Mouse (Mus musculus) G1E (cell line): ENCODE measurements at regions not wholly inside any gene's neighbourhood (a gene's known extent, or its start where the extent isn't known, plus 50 kb on each side); places are given as distances from the start of the nearest gene placed in this dataset.
"Not testable (repeated sequence)": the region's sequence is repeated elsewhere in the genome, so short reads cannot be mapped to it uniquely, and the experiment has no call there.

Experiments
- ATAC-seq: 2 replicates; pipeline ENCODE4 v1.8.0; 2016; ENCODE audit warnings: mild to moderate bottlenecking; ENCODE audit not compliant: insufficient number of reproducible peaks, poor library complexity, low FRiP score, severe bottlenecking; ENCODE audit errors: extremely low read depth
- DNase-seq: peaks from one replicate; pipeline ENCODE4 v3.0.0; 2012; ENCODE audit warnings: low spot score
- H3K27me3 ChIP-seq: 2 replicates; pipeline ENCODE4 v1.6.1; 2012; ENCODE audit warnings: mild to moderate bottlenecking, low read length, inconsistent platforms; ENCODE audit not compliant: insufficient read depth
- H3K36me3 ChIP-seq: replicated peaks from 2 replicates; pipeline ENCODE3; 2012; ENCODE audit warnings: mild to moderate bottlenecking, inconsistent platforms
- H3K4me1 ChIP-seq: 2 replicates; pipeline ENCODE4 v1.6.1; 2012; ENCODE audit warnings: low read depth, low read length, inconsistent platforms, mixed read lengths; ENCODE audit not compliant: insufficient read depth
- H3K4me3 ChIP-seq: 2 replicates; pipeline ENCODE4 v1.5.1; 2012; ENCODE audit warnings: low read depth, mild to moderate bottlenecking, inconsistent platforms, low read length, moderate library complexity, mixed read lengths
- H3K9me3 ChIP-seq: replicated peaks from 2 replicates; pipeline ENCODE4 v1.6.1; 2012; ENCODE audit warnings: inconsistent platforms
- CTCF ChIP-seq: IDR thresholded peaks from 2 replicates; pipeline ENCODE4 v1.5.1; 2012; ENCODE audit warnings: low read depth, low read length, inconsistent platforms, mixed read lengths
- GATA1 ChIP-seq: IDR thresholded peaks from 2 replicates; pipeline ENCODE4 v1.6.1; 2012; ENCODE audit warnings: borderline replicate concordance, low read length, inconsistent platforms, mixed read lengths
- GATA2 ChIP-seq: IDR thresholded peaks from 2 replicates; pipeline ENCODE4 v1.6.1; 2012; ENCODE audit warnings: low read depth, low read length, inconsistent platforms, borderline replicate concordance
- POLR2AphosphoS5 ChIP-seq: IDR thresholded peaks from 2 replicates; pipeline ENCODE4 v1.6.1; 2012; ENCODE audit warnings: low read depth, low read length, inconsistent platforms; ENCODE audit not compliant: insufficient replicate concordance
- TAL1 ChIP-seq: conservative IDR thresholded peaks from 2 replicates; pipeline ENCODE4 v1.6.1; 2012; ENCODE audit warnings: low read depth, low read length, inconsistent platforms, mixed read lengths

DNA sequence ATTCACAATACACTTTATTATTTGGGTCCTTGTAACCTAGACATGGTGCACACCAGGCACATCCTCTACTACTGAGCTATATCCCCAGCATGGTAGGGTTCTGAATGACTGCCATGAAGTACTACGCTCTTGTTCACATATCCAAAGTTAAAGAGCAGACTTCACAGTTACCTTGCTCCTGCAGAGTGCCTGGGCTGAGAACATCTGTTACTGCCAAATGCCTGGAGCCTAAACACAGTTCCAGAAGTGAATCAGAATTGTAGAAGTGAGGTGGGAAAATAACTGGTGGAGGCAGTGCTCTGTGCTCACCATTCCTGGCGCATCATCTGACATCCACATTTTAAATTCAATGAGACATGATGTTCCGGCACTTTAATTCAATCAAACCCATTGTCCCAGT, 180.2 kb upstream of the Ift57 start:
- no peaks in the 10 kb centered on the region for H3K36me3 ChIP-seq

DNA sequence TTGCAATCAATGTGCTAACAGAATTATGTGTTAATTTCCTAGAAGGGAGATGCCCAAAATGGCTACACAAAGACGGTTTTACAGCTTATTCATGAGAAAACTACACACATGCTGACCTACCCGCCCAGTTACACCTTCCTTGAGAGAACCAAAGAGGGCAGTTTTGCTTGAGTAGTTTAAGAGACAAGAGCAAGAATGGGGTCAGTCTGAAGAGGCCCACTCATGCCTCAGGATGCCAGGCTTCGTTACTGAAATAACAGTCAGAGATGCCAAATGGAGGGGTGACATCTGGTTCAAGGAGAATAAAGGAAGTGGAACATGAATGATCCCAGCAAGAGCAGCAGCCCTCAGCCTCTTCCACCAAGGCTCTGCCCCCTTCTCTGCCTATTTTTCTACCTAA, 178.6 kb upstream of the Ift57 start:
- no peak for TF ChIP-seq GATA2
- no peak for TF ChIP-seq CTCF
- TF ChIP-seq TAL1: no peak
- TF ChIP-seq GATA1: no peak
- TF ChIP-seq POLR2AphosphoS5: no peak
- ATAC-seq: no peak
- DNase-seq: no peak

More for the DNA sequence above, 180.2 kb upstream of the Ift57 start:
- no peaks in the 10 kb centered on the region for H3K4me1 ChIP-seq
- TF ChIP-seq GATA1: no peak
- TF ChIP-seq POLR2AphosphoS5: no peak
- no peak for TF ChIP-seq CTCF
- TF ChIP-seq TAL1: no peak
- no peak for TF ChIP-seq GATA2
- H3K4me3 ChIP-seq: no peak overlapping the region
- H3K9me3 ChIP-seq: no peaks in the 10 kb centered on the region
- no peak for DNase-seq
- no peak for ATAC-seq
- H3K27me3 ChIP-seq: peaks cover 41% of the 10 kb centered on the region

DNA sequence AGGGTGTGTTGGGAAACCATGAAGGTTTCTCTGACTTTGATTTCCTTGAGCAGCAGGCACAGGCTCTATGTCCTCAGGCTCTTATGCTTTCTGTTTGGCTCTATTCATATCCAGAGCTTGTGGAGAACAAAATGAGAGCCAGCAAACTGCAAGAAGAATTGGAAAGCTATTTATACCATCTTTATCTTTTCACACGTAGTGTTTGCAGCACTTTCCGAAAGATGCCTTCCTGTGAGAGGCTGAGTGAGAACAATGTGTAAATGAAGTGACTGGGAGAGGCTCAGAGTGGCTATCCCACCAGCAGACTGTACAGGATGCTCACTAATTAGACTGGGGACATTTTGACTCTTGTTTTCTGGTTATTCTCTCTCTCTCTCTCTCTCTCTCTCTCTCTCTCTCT, 177.3 kb upstream of the Ift57 start:
- no peak overlapping the region for H3K4me3 ChIP-seq
- no peaks in the 10 kb centered on the region for H3K36me3 ChIP-seq
- DNase-seq: no peak
- H3K27me3 ChIP-seq: peaks cover 26% of the 10 kb centered on the region; the same call in 1 of the 2 replicates
- TF ChIP-seq GATA1: no peak
- no peak for TF ChIP-seq TAL1
- no peak for TF ChIP-seq POLR2AphosphoS5
- no peak for TF ChIP-seq CTCF
- no peak for TF ChIP-seq GATA2
- no peak for ATAC-seq
- H3K9me3 ChIP-seq: no peaks in the 10 kb centered on the region
- H3K4me1 ChIP-seq: no peaks in the 10 kb centered on the region

More for the DNA sequence above, 178.6 kb upstream of the Ift57 start:
- Histone ChIP-seq H3K27me3 (peaks cover 36% of the 10 kb centered on the region), H3K4me1 (no peaks in the 10 kb centered on the region), H3K4me3 (no peak overlapping the region), H3K9me3 (no peaks in the 10 kb centered on the region), H3K36me3 (no peaks in the 10 kb centered on the region)

DNA sequence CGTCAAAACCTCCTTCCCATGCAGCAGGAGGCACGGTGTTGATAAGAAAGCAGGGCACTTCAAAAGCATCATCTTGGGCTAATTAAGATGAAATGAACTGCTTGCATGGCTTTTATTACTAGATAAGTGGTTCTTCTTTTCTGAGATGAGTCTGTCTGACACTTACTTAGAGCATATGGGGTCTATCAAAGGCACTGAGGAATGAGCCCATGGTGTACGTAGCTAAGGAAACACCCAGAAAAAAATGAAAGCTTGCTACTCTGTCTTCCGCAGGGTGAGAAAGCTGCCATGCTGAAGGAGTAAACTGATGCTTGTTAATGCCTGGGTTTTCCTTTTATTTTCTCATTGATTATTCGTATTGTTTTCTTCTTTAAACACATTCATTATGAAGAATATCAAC, 176.5 kb upstream of the Ift57 start:
- DNase-seq: no peak
- Histone ChIP-seq H3K9me3 (no peaks in the 10 kb centered on the region), H3K27me3 (peaks cover 24% of the 10 kb centered on the region; the same call in 1 of the 2 replicates), H3K36me3 (no peaks in the 10 kb centered on the region), H3K4me3 (no peak overlapping the region), H3K4me1 (no peaks in the 10 kb centered on the region)
- no peak for ATAC-seq
- TF ChIP-seq GATA1 (no peak), GATA2 (no peak), TAL1 (no peak), CTCF (no peak), POLR2AphosphoS5 (no peak)

DNA sequence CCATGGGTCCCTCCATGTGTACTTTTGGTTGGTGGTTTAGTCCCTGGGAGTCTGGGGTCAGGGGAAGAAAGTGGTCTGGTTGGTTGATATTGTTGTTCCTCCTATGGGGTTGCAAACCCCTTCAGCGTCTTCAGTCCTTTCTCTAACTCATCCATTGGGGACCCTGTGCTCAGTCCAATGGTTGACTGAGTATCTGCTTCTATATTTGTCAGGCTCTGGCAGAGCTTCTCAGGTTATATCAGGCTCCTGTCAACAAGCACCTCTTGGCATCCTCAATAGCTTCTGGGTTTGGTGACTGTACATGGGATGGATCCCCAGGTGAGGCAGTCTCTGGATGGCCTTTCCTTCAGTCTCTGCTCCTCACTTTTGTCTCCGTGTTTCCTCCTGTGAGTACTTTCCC, 170.4 kb upstream of the Ift57 start:
- DNase-seq, H3K27me3 ChIP-seq, H3K4me1 ChIP-seq, ATAC-seq, H3K36me3 ChIP-seq, H3K9me3 ChIP-seq, H3K4me3 ChIP-seq: not testable (repeated sequence)

DNA sequence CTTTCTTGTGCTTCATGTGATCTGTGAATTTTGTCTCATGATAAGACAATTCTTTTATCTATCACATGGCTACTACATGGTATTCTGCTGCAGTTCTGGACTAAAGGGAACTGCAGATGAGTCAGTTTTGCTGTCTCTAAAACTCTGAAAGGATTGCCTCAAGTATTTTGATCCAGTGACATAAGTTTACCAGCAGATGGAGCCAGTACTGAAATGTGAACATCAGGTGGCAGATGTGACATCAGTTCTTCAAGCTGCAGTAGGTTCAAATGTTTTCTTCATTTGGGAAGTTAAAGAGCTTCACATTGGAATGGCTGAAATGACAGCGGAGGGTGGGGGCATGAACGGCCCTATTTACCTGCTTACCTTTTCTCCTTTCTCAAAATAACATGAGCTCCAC, 170.0 kb upstream of the Ift57 start:
- Histone ChIP-seq H3K4me1 (peaks cover 3% of the 10 kb centered on the region; the same call in 1 of the 2 replicates), H3K36me3 (no peaks in the 10 kb centered on the region), H3K27me3 (peaks cover 8% of the 10 kb centered on the region; the same call in 1 of the 2 replicates), H3K4me3 (no peak overlapping the region), H3K9me3 (no peaks in the 10 kb centered on the region)
- peak; percentile 49; the same call in 1 of the 2 replicates for ATAC-seq
- DNase-seq: peak; percentile 13
- no peak for TF ChIP-seq TAL1
- TF ChIP-seq POLR2AphosphoS5: no peak
- TF ChIP-seq GATA2: no peak
- no peak for TF ChIP-seq CTCF
- no peak for TF ChIP-seq GATA1

DNA sequence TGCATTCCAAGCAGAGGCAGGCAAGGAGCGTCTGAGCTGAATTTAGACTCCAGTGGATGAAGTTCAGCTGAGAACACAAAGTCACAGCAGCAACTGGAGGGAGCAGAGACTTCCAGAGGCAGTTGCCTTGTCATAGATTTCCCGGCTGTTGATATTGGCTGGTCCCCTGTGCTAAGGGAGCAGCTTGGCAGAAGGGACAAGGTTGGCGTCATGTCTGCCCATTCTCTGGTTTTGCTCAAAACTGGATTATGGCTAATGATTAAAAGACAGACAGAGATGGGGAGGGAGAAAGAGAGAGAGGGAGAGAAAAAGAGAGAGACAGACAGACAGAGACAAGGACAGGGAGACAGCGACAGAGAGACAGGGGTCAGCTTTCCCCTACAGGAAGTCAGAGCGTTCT, 169.0 kb upstream of the Ift57 start:
- peaks cover 15% of the 10 kb centered on the region; the same call in 1 of the 2 replicates for H3K27me3 ChIP-seq
- ATAC-seq (no peak), DNase-seq (no peak)
- no peaks in the 10 kb centered on the region for H3K36me3 ChIP-seq
- H3K9me3 ChIP-seq: no peaks in the 10 kb centered on the region
- TF ChIP-seq GATA1 (no peak), POLR2AphosphoS5 (no peak), GATA2 (no peak), CTCF (no peak), TAL1 (no peak)
- no peak overlapping the region for H3K4me3 ChIP-seq
- peaks cover 3% of the 10 kb centered on the region; the same call in 1 of the 2 replicates for H3K4me1 ChIP-seq
